Mouse (Mus musculus): ENCODE measurements at regions not wholly inside any gene's neighbourhood (a gene's known extent, or its start where the extent isn't known, plus 50 kb on each side); places are given as distances from the start of the nearest gene placed in this dataset.

DNA sequence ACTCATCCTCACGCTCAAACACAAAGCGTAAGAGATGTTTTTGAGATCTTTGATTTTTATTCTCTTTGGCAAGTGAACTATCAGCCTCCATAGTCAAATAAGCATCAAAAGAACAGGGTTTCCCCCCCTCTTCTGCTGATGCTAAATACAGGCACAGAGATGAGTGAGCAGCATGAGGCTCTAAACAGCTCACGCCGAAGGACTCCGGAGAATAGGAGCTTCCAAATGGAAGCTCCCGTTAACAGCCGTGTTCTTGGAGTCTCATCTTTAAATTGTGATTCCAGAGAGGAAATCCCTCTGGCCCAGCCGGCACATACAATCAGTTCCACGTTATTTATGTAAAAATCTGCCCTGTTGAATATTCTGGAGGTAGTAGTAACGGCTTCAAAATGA is 161.1 kb downstream of the Srek1 start:
- in situ Hi-C loops (cut with MboI; ENCODE audit: low pct_ligation_motif_present, low pct_unique_long_range_greater_than_20kb, low sequenced_read_pairs) (no loop called here), dilution Hi-C loops (cut with MboI; ENCODE audit: extremely low pct_ligation_motif_present, extremely low pct_unique_long_range_greater_than_20kb, low sequenced_read_pairs) (no loop called here)
- H3K9me3 ChIP-seq (replicated peaks; ENCODE audit: low read length), result no peaks in the 10 kb centered on the region

GRCm38 (mm10) chr13:103612720-103613332 is 161.6 kb downstream of the Srek1 start:
- dilution Hi-C loops (cut with MboI; ENCODE audit: extremely low pct_ligation_motif_present, extremely low pct_unique_long_range_greater_than_20kb, low sequenced_read_pairs) (no loop called here), in situ Hi-C loops (cut with MboI; ENCODE audit: low pct_ligation_motif_present, low pct_unique_long_range_greater_than_20kb, low sequenced_read_pairs) (no loop called here)
- no peak overlapping the region for H3K4me2 ChIP-seq (ENCODE audit: insufficient read depth, low read depth, poor library complexity, severe bottlenecking)

More for the DNA sequence above, 161.1 kb downstream of the Srek1 start:
- no peaks in the 10 kb centered on the region for H3K4me1 ChIP-seq (ENCODE audit: control insufficient read depth in 1 of 2, insufficient read depth in 2 of 2)
- no peaks in the 10 kb centered on the region for H3K36me3 ChIP-seq (replicated peaks in 1 of 2; ENCODE audit: control insufficient read depth in 1 of 2, insufficient read depth in 1 of 2, low read length in 1 of 2)
- no peak for DNase-seq (ENCODE audit: extremely low read depth)
- H3K27ac ChIP-seq (ENCODE audit: insufficient read depth, low read depth), result no peak overlapping the region
- TF ChIP-seq MYC (IDR thresholded peaks at IDR 0.05; ENCODE audit: low read depth, low read length) (no peak), IRF4 (IDR thresholded peaks at IDR 0.05; ENCODE audit: low read depth, low read length) (no peak), UBTF (IDR thresholded peaks at IDR 0.05; ENCODE audit: low read depth, low read length) (no peak), ZMIZ1 (IDR thresholded peaks at IDR 0.05; ENCODE audit: low read depth, low read length) (no peak), GABPA (IDR thresholded peaks at IDR 0.05; ENCODE audit: insufficient replicate concordance, low read depth, low read length) (no peak)
- no peak overlapping the region for H3K4me2 ChIP-seq (ENCODE audit: insufficient read depth, low read depth, poor library complexity, severe bottlenecking)
- no peak overlapping the region for H3K9ac ChIP-seq (ENCODE audit: insufficient read depth, low read depth)
- no peaks in the 10 kb centered on the region for H3K27me3 ChIP-seq (replicated peaks)
- no peak overlapping the region for H3K4me3 ChIP-seq (replicated peaks in 1 of 3; ENCODE audit: low read depth in 2 of 3, low read length in 2 of 3, poor library complexity in 1 of 3)
- H3K79me2 ChIP-seq (replicated peaks; ENCODE audit: control insufficient read depth, extremely low read depth, insufficient read depth, poor library complexity, severe bottlenecking), result no peaks in the 10 kb centered on the region

GRCm38 (mm10) chr13:103602302-103602701 is 172.1 kb downstream of the Srek1 start:
- H3K27me3 ChIP-seq (replicated peaks), result no peaks in the 10 kb centered on the region
- in situ Hi-C loops (cut with MboI; ENCODE audit: low pct_ligation_motif_present, low pct_unique_long_range_greater_than_20kb, low sequenced_read_pairs) (no loop called here), dilution Hi-C loops (cut with MboI; ENCODE audit: extremely low pct_ligation_motif_present, extremely low pct_unique_long_range_greater_than_20kb, low sequenced_read_pairs) (no loop called here)
- H3K4me3 ChIP-seq (replicated peaks in 1 of 3; ENCODE audit: low read depth in 2 of 3, low read length in 2 of 3, poor library complexity in 1 of 3), result no peak overlapping the region
- no peak for TF ChIP-seq ETS1 (conservative IDR thresholded peaks at IDR 0.05; ENCODE audit: low read depth, low read length)
- TF ChIP-seq SIN3A (IDR thresholded peaks at IDR 0.05; ENCODE audit: low read length), result no peak
- TF ChIP-seq MAZ (IDR thresholded peaks at IDR 0.05; ENCODE audit: low read depth, low read length), result no peak
- no peak for TF ChIP-seq GABPA (IDR thresholded peaks at IDR 0.05; ENCODE audit: insufficient replicate concordance, low read depth, low read length)
- TF ChIP-seq MAX (IDR thresholded peaks at IDR 0.05; ENCODE audit: low read length), result no peak
- TF ChIP-seq TCF12 (IDR thresholded peaks at IDR 0.05; ENCODE audit: low read depth, low read length), result no peak
- no peak for TF ChIP-seq CTCF (conservative IDR thresholded peaks at IDR 0.05 in 1 of 2, IDR thresholded peaks at IDR 0.05 in 1 of 2; ENCODE audit: low read depth in 2 of 2, low read length in 2 of 2)
- no peak for TF ChIP-seq UBTF (IDR thresholded peaks at IDR 0.05; ENCODE audit: low read depth, low read length)
- no peak for TF ChIP-seq PAX5 (IDR thresholded peaks at IDR 0.05; ENCODE audit: low read length)
- no peak overlapping the region for H3K9ac ChIP-seq (ENCODE audit: insufficient read depth, low read depth)
- no peak overlapping the region for H3K4me2 ChIP-seq (ENCODE audit: insufficient read depth, low read depth, poor library complexity, severe bottlenecking)
- H3K4me1 ChIP-seq (ENCODE audit: control insufficient read depth in 1 of 2, insufficient read depth in 2 of 2), result no peaks in the 10 kb centered on the region
- no peaks in the 10 kb centered on the region for H3K36me3 ChIP-seq (replicated peaks in 1 of 2; ENCODE audit: control insufficient read depth in 1 of 2, insufficient read depth in 1 of 2, low read length in 1 of 2)
- H3K27ac ChIP-seq (ENCODE audit: insufficient read depth, low read depth), result no peak overlapping the region
- H3K79me2 ChIP-seq (replicated peaks; ENCODE audit: control insufficient read depth, extremely low read depth, insufficient read depth, poor library complexity, severe bottlenecking), result no peaks in the 10 kb centered on the region
- no peak for DNase-seq (ENCODE audit: extremely low read depth)
- H3K9me3 ChIP-seq (replicated peaks; ENCODE audit: low read length), result no peaks in the 10 kb centered on the region

More at GRCm38 (mm10) chr13:103612720-103613332, 161.6 kb downstream of the Srek1 start:
- H3K79me2 ChIP-seq (replicated peaks; ENCODE audit: control insufficient read depth, extremely low read depth, insufficient read depth, poor library complexity, severe bottlenecking), result no peaks in the 10 kb centered on the region
- TF ChIP-seq KAT2A (IDR thresholded peaks at IDR 0.05; ENCODE audit: insufficient replicate concordance, low read length) (no peak), POLR2AphosphoS2 (IDR thresholded peaks at IDR 0.05; ENCODE audit: low read depth, low read length) (no peak), MYC (IDR thresholded peaks at IDR 0.05; ENCODE audit: low read depth, low read length) (no peak)
- no peak overlapping the region for H3K4me3 ChIP-seq (replicated peaks in 1 of 3; ENCODE audit: low read depth in 2 of 3, low read length in 2 of 3, poor library complexity in 1 of 3)
- no peak overlapping the region for H3K27ac ChIP-seq (ENCODE audit: insufficient read depth, low read depth)
- H3K9me3 ChIP-seq (replicated peaks; ENCODE audit: low read length), result no peaks in the 10 kb centered on the region
- H3K27me3 ChIP-seq (replicated peaks), result no peaks in the 10 kb centered on the region
- no peaks in the 10 kb centered on the region for H3K4me1 ChIP-seq (ENCODE audit: control insufficient read depth in 1 of 2, insufficient read depth in 2 of 2)
- no peak for DNase-seq (ENCODE audit: extremely low read depth)
- no peak overlapping the region for H3K9ac ChIP-seq (ENCODE audit: insufficient read depth, low read depth)
- no peaks in the 10 kb centered on the region for H3K36me3 ChIP-seq (replicated peaks in 1 of 2; ENCODE audit: control insufficient read depth in 1 of 2, insufficient read depth in 1 of 2, low read length in 1 of 2)
